In the genomic region with DNA sequence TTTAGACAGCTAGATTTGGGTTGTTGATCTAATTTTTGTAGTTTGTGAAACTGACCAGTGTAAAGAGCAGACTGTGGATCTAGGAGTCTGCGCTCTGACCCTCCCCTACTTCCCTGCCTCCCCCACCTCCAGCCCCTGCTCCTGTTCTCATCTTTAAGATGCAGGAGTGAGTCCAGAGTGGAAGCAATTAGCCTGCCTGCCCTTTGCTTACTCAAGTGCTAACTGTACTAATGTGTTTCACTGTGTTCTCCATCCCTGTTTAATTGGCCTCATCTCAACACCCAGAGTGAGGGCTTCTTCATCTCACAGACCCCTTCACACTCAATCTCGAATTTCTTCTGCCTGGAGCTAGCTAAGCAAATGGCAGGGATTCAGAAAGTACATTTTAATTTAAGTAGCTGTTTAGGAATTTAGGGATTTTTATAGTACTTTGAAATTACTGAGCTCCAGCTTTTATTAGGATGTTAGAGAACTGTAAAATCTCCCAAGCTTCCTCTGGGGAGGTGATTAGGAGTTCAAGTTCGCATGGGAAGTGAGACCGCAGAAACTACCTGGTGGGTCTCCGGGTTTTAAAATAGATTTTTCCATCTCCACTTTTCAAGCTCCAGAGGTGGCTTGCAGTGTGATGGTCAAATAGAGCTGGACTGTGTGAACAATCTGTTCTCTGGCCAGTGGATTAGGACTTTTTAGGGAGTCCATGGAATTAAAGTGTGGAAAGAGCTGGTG, we compare ENCODE assay signal across 20 mouse cellular contexts. TPM values are rescaled to one million over a fixed set of nuclear protein-coding genes. Genes with fewer than 3 reads are reported as not detected.
DNase-seq lines count a peak whose midpoint lies in the region; ATAC-seq lines count a peak whose summit lies in the region.
"Had no signal": no experiment of that assay in that cellular context is flagged by ENCODE, and none has a peak within 500 bp of the region (broad histone marks: within the 10 kb centered on the region; RNA-seq: fewer than 3 reads in every experiment).

No protein-coding gene starts in this region.

- H3K4me3 ChIP-seq in kidney, embryonic 14.5 days (ENCODE audit: low read length), result no peak overlapping the region
- H3K4me3 ChIP-seq: liver, embryonic 15.5 days; megakaryocyte, embryonic 14.5 days had no signal

- H3K27me3 ChIP-seq in kidney, embryonic 14.5 days (ENCODE audit: control insufficient read depth, insufficient read depth, low read length), result no peaks in the 10 kb centered on the region
- H3K27me3 ChIP-seq: liver, embryonic 15.5 days; megakaryocyte, embryonic 14.5 days had no signal

- DNase-seq in gastrocnemius, adult 18-20 months (ENCODE audit: low spot score), result peak; percentile 47
- DNase-seq in gastrocnemius, adult 8-10 months (ENCODE audit: low spot score in 2 of 2), result no peak
- DNase-seq in kidney, postnatal 25 days, result no peak
- peak; percentile 8 for DNase-seq in testis, postnatal 14 days (ENCODE audit: low spot score)
- DNase-seq in testis, postnatal 10 days (ENCODE audit: low spot score), result no peak
- DNase-seq in right cerebral cortex, postnatal 4 days, result no peak
- no peak for DNase-seq in left cerebral cortex, postnatal 25 days (ENCODE audit: low spot score in 2 of 2)
- DNase-seq: cerebellum, adult 2 months; forebrain, postnatal 0 days; layer of hippocampus, adult 9-11 months; thymus, postnatal 36 days had no signal

- H3K9ac ChIP-seq in kidney, embryonic 14.5 days (ENCODE audit: low read depth, low read length), result no peak overlapping the region
- H3K9ac ChIP-seq: forebrain, postnatal 0 days; liver, embryonic 15.5 days had no signal

- no peaks in the 10 kb centered on the region for H3K9me3 ChIP-seq in kidney, embryonic 14.5 days (ENCODE audit: control insufficient read depth, low read length)
- H3K9me3 ChIP-seq: liver, embryonic 15.5 days had no signal

- WGBS in kidney, embryonic 14.5 days, result 48% methylated on average over 5 of the region's 5 CpGs

- H3K4me2 ChIP-seq in kidney, embryonic 14.5 days (replicated peaks; ENCODE audit: low read depth, low read length), result no peak overlapping the region
- H3K4me2 ChIP-seq: liver, embryonic 15.5 days had no signal

- H3K27ac ChIP-seq in kidney, embryonic 14.5 days (ENCODE audit: low read depth, low read length), result peak overlapping the region; percentile 44; the same call in 1 of the 2 replicates
- H3K27ac ChIP-seq: liver, embryonic 15.5 days had no signal

- ATAC-seq in kidney, embryonic 14.5 days (ENCODE audit: low FRiP score, low TSS enrichment), result peak; percentile 95
- ATAC-seq: forebrain, postnatal 0 days had no signal

- intact Hi-C loops in left cerebral cortex, postnatal 25 days (cut with DNase I), result no loop called here

- H3K36me3 ChIP-seq in kidney, embryonic 14.5 days (ENCODE audit: control insufficient read depth, insufficient read depth, low read length), result no peaks in the 10 kb centered on the region
- H3K36me3 ChIP-seq: liver, embryonic 15.5 days had no signal

- no peaks in the 10 kb centered on the region for H3K4me1 ChIP-seq in kidney, embryonic 14.5 days (ENCODE audit: control insufficient read depth, insufficient read depth, low read length)
- H3K4me1 ChIP-seq: liver, embryonic 15.5 days; megakaryocyte, embryonic 14.5 days had no signal

RNA-seq across cellular contexts. Expression of a gene that starts 0.8 kb away (rescaled TPM):
- total RNA-seq in gastrocnemius, adult 18-20 months (2021), result not detected
- not detected for total RNA-seq in gastrocnemius, adult 8-10 months (2022)
- polyA plus RNA-seq in kidney, embryonic 14.5 days (2014; fragmentation: Nextera tagmentation; extraction: Ambion mirVana), result 0.12 and 0.44 TPM in 2 replicates
- total RNA-seq in left cerebral cortex, postnatal 25 days (2021), result not detected
- total RNA-seq: adrenal gland, adult 18-20 months; forebrain, postnatal 0 days; left cerebral cortex, postnatal 10 days had no signal
- polyA plus RNA-seq: cerebellum, adult 2 months; forebrain, postnatal 0 days; hindbrain, embryonic 11.5 days; liver, embryonic 15.5 days; midbrain, postnatal 0 days; neural tube, embryonic 14.5 days had no signal

RNA-seq across cellular contexts. Expression of a gene that starts 39.6 kb away (rescaled TPM):
- 10 to 100 TPM; 12.2 to 13.8 TPM for total RNA-seq in gastrocnemius, adult 18-20 months (2021)
- 10 to 100 TPM in 3 of 4 experiments, 1 to 10 TPM in 1; 5.9 to 16.7 (median 15.6) TPM for total RNA-seq in gastrocnemius, adult 8-10 months (2022)
- 0.99 and 1.2 TPM in 2 replicates for polyA plus RNA-seq in kidney, embryonic 14.5 days (2014; fragmentation: Nextera tagmentation; extraction: Ambion mirVana)
- total RNA-seq in left cerebral cortex, postnatal 25 days (2021), result 1 to 10 TPM; 2.0 to 4.1 TPM
- polyA plus RNA-seq: neural tube, embryonic 14.5 days had no signal

RNA-seq across cellular contexts. Expression of a gene that starts 46.2 kb away (rescaled TPM):
- not detected for total RNA-seq in gastrocnemius, adult 18-20 months (2021)
- total RNA-seq in gastrocnemius, adult 8-10 months (2022), result not detected
- polyA plus RNA-seq in kidney, embryonic 14.5 days (2014; fragmentation: Nextera tagmentation; extraction: Ambion mirVana), result not detected in 2 replicates
- not detected for total RNA-seq in left cerebral cortex, postnatal 25 days (2021)
- total RNA-seq: adrenal gland, adult 18-20 months; forebrain, postnatal 0 days; gastrocnemius, postnatal 4 days; left cerebral cortex, postnatal 10 days; midbrain, postnatal 0 days had no signal
- polyA plus RNA-seq: cerebellum, adult 2 months; forebrain, postnatal 0 days; hindbrain, embryonic 11.5 days; liver, embryonic 15.5 days; midbrain, postnatal 0 days; neural tube, embryonic 14.5 days had no signal

Comparison
In these comparisons a context has a peak if more than half of its experiments do, and no peak if none do; other contexts are left out.
1. DNase-seq: peak in gastrocnemius, adult 18-20 months (single experiment) and testis, postnatal 14 days (single experiment); none in gastrocnemius, adult 8-10 months (0 of 2), kidney, postnatal 25 days (0 of 2), testis, postnatal 10 days (single experiment), right cerebral cortex, postnatal 4 days (single experiment) and left cerebral cortex, postnatal 25 days (0 of 2).